Mouse (Mus musculus) brain, embryonic 14.5 days (tissue): ENCODE data around the gene Fbl. TPM values are rescaled to one million over a fixed set of nuclear protein-coding genes. Genes with fewer than 3 reads are reported as not detected.
"Not testable (repeated sequence)": the region's sequence is repeated elsewhere in the genome, so short reads cannot be mapped to it uniquely, and the experiment has no call there.

Experiments
- DNase-seq: peaks from one replicate; pipeline ENCODE4 v3.0.0-alpha.2; 2011; ENCODE audit warnings: low read depth
- CTCF ChIP-seq: fragments of 200-500 bp; IDR thresholded peaks from 2 replicates; pipeline ENCODE4 v1.5.1; 2012; ENCODE audit warnings: inconsistent platforms, mild to moderate bottlenecking, moderate library complexity, borderline replicate concordance; ENCODE audit not compliant: insufficient read depth, insufficient read length; ENCODE audit errors: extremely low read depth
- POLR2A ChIP-seq: fragments of 200-500 bp; IDR thresholded peaks from 2 replicates; pipeline ENCODE4 v1.6.1; 2012; ENCODE audit warnings: mild to moderate bottlenecking, inconsistent platforms, borderline replicate concordance; ENCODE audit not compliant: poor library complexity, insufficient read depth, insufficient read length, severe bottlenecking; ENCODE audit errors: extremely low read depth
- polyA plus RNA-seq: library from polyadenylated mRNA; depleted of rRNA; stranded (reverse); fragments of >200 nt; gene quantifications from 2 replicates; pipeline ENCODE4 v1.2.3, GENCODE M21; 2012; rRNA removed

Fbl gene
- polyA plus RNA-seq = 177 and 202 TPM in 2 replicates

GRCm38 (mm10) chr7:28169489-28170422 is at the start of gene Fbl:
Gene Fbl, plus strand, starts transcription at chr7:28169710.
- DNase-seq = peak; percentile 98
- TF ChIP-seq CTCF (no peak), POLR2A (peak; percentile 20; the same call in 1 of the 2 replicates)

- no peak for DNase-seq
- TF ChIP-seq CTCF (no peak), POLR2A (no peak)
These were observed 40.3 kb upstream of the Fbl start, which contains the start of gene 9530053A07Rik for GRCm38 (mm10) chr7:28129166-28129565. Gene 9530053A07Rik, plus strand, starts transcription at chr7:28129466.

- DNase-seq = peak; percentile 56
- TF ChIP-seq CTCF (peak; percentile 65; the same call in 1 of the 2 replicates), POLR2A (no peak)
These were observed 31.9 kb upstream of the Fbl start for GRCm38 (mm10) chr7:28137613-28138012.

GRCm38 (mm10) chr7:28148263-28148662 is 21.2 kb upstream of the Fbl start:
- DNase-seq = peak; percentile 81
- TF ChIP-seq CTCF (peak; percentile 93), POLR2A (no peak)

GRCm38 (mm10) chr7:28149841-28150240 is 19.7 kb upstream of the Fbl start:
- TF ChIP-seq CTCF (no peak), POLR2A (no peak)
- DNase-seq = no peak

- TF ChIP-seq CTCF (peak; percentile 52; the same call in 1 of the 2 replicates), POLR2A (no peak)
- peak; percentile 30 for DNase-seq
These were observed 17.8 kb upstream of the Fbl start for GRCm38 (mm10) chr7:28151584-28152221.

- DNase-seq = not testable (repeated sequence)
These were observed 15.9 kb upstream of the Fbl start for GRCm38 (mm10) chr7:28153595-28153994.

GRCm38 (mm10) chr7:28159292-28159691 is 10.2 kb upstream of the Fbl start:
- DNase-seq = no peak
- TF ChIP-seq CTCF = no peak
- TF ChIP-seq POLR2A = no peak

- TF ChIP-seq POLR2A (no peak), CTCF (no peak)
- DNase-seq = no peak
These were observed 9.6 kb upstream of the Fbl start for GRCm38 (mm10) chr7:28159893-28160292.

- TF ChIP-seq POLR2A (no peak), CTCF (no peak)
- peak; percentile 5 for DNase-seq
These were observed 8.3 kb upstream of the Fbl start for GRCm38 (mm10) chr7:28161163-28161749.

- TF ChIP-seq CTCF (no peak), POLR2A (no peak)
- no peak for DNase-seq
These were observed 4.1 kb upstream of the Fbl start for GRCm38 (mm10) chr7:28165406-28165805.

GRCm38 (mm10) chr7:28168320-28169115 is 992 bp upstream of the Fbl start:
- peak; percentile 89 for DNase-seq
- no peak for TF ChIP-seq POLR2A
- TF ChIP-seq CTCF = peak; percentile 73
